Mouse (Mus musculus): ENCODE measurements around the gene Aldoart2. TPM values are rescaled to one million over a fixed set of nuclear protein-coding genes. Genes with fewer than 3 reads are reported as not detected.

Aldoart2 gene
- total RNA-seq (2012; rRNA removed) = 0.13 and 0.21 TPM in 2 replicates

- no peak within 1 kb of the TSS for H3K27ac ChIP-seq (ENCODE audit: insufficient read depth, low read depth, low read length, poor library complexity, severe bottlenecking)
- H3K9me3 ChIP-seq (ENCODE audit: control insufficient read depth, insufficient read depth, low read depth, low read length) = no peaks in the 10 kb centered on the region
- DNase-seq (ENCODE audit: low read depth, low spot score) = no peak
- H3K9ac ChIP-seq (ENCODE audit: insufficient read depth, low read depth, low read length, poor library complexity, severe bottlenecking) = no peak within 1 kb of the TSS
- no peaks in the 10 kb centered on the region for H3K36me3 ChIP-seq (ENCODE audit: control insufficient read depth, insufficient read depth, low read length, poor library complexity, severe bottlenecking)
- no peak for TF ChIP-seq ZNF384 (IDR thresholded peaks at IDR 0.05; ENCODE audit: low read depth, low read length)
- TF ChIP-seq HCFC1 (IDR thresholded peaks at IDR 0.05; ENCODE audit: borderline replicate concordance, insufficient read depth, low read length) = no peak
- TF ChIP-seq MAFK (IDR thresholded peaks at IDR 0.05; ENCODE audit: insufficient read depth, low read depth, low read length) = no peak
- no peak for TF ChIP-seq CHD2 (IDR thresholded peaks at IDR 0.05; ENCODE audit: low read depth, low read length)
- TF ChIP-seq ZC3H11A (IDR thresholded peaks at IDR 0.05; ENCODE audit: borderline replicate concordance, low read depth, low read length) = no peak
- in situ Hi-C loops (cut with MboI; ENCODE audit: low sequenced_read_pairs in 2 of 2, unreplicated experiment in 2 of 2) = no loop called here
- H3K4me1 ChIP-seq (ENCODE audit: control insufficient read depth in 2 of 2, insufficient read depth in 2 of 2, low read length in 2 of 2, poor library complexity in 1 of 2) = peaks cover 0 to 4% of the 10 kb centered on the region in 2 experiments; a peak in 1 of 4 replicates
- peak within 1 kb of the TSS in 1 of 2 experiments; percentile 10; a peak in 1 of 4 replicates for H3K4me3 ChIP-seq (ENCODE audit: insufficient read depth in 1 of 2, low read depth in 1 of 2, low read length in 2 of 2, poor library complexity in 1 of 2, severe bottlenecking in 1 of 2)
These were observed at the start of gene Aldoart2 for GRCm38 (mm10) chr12:55565206-55565605. Gene Aldoart2, plus strand, starts transcription at chr12:55565239.

GRCm38 (mm10) chr12:55518061-55518738, 46.8 kb upstream of the Aldoart2 start:
- DNase-seq (ENCODE audit: low read depth, low spot score) = peak; percentile 47
- Histone ChIP-seq H3K9me3 (ENCODE audit: control insufficient read depth, insufficient read depth, low read depth, low read length) (no peaks in the 10 kb centered on the region), H3K9ac (ENCODE audit: insufficient read depth, low read depth, low read length, poor library complexity, severe bottlenecking) (no peak overlapping the region), H3K4me3 (ENCODE audit: insufficient read depth in 1 of 2, low read depth in 1 of 2, low read length in 2 of 2, poor library complexity in 1 of 2, severe bottlenecking in 1 of 2) (peak overlapping the region in 1 of 2 experiments; percentile 9; a peak in 2 of 4 replicates), H3K27ac (ENCODE audit: insufficient read depth, low read depth, low read length, poor library complexity, severe bottlenecking) (no peak overlapping the region), H3K36me3 (ENCODE audit: control insufficient read depth, insufficient read depth, low read length, poor library complexity, severe bottlenecking) (no peaks in the 10 kb centered on the region), H3K4me1 (ENCODE audit: control insufficient read depth in 2 of 2, insufficient read depth in 2 of 2, low read length in 2 of 2, poor library complexity in 1 of 2) (0 out of 4 replicates have a peak, but pooled peaks cover 0 to 2% of the 10 kb centered on the region in 2 experiments)
- TF ChIP-seq ZNF384 (IDR thresholded peaks at IDR 0.05; ENCODE audit: low read depth, low read length) (peak; percentile 78; the same call in 1 of the 2 replicates), ZC3H11A (IDR thresholded peaks at IDR 0.05; ENCODE audit: borderline replicate concordance, low read depth, low read length) (0 out of 2 replicates have a peak, but pooled peaks have one; percentile 44), CHD2 (IDR thresholded peaks at IDR 0.05; ENCODE audit: low read depth, low read length) (no peak)
- in situ Hi-C loops (cut with MboI; ENCODE audit: low sequenced_read_pairs in 2 of 2, unreplicated experiment in 2 of 2) = no loop called here

GRCm38 (mm10) chr12:55526983-55527752, 37.9 kb upstream of the Aldoart2 start:
- H3K9me3 ChIP-seq (ENCODE audit: control insufficient read depth, insufficient read depth, low read depth, low read length) = no peaks in the 10 kb centered on the region
- no peaks in the 10 kb centered on the region for H3K4me1 ChIP-seq (ENCODE audit: control insufficient read depth in 2 of 2, insufficient read depth in 2 of 2, low read length in 2 of 2, poor library complexity in 1 of 2)
- H3K4me3 ChIP-seq (ENCODE audit: insufficient read depth in 1 of 2, low read depth in 1 of 2, low read length in 2 of 2, poor library complexity in 1 of 2, severe bottlenecking in 1 of 2) = no peak overlapping the region
- no peak overlapping the region for H3K27ac ChIP-seq (ENCODE audit: insufficient read depth, low read depth, low read length, poor library complexity, severe bottlenecking)
- no peak overlapping the region for H3K9ac ChIP-seq (ENCODE audit: insufficient read depth, low read depth, low read length, poor library complexity, severe bottlenecking)
- in situ Hi-C loops (cut with MboI; ENCODE audit: low sequenced_read_pairs in 2 of 2, unreplicated experiment in 2 of 2) = no loop called here
- DNase-seq (ENCODE audit: low read depth, low spot score) = no peak
- TF ChIP-seq ZC3H11A (IDR thresholded peaks at IDR 0.05; ENCODE audit: borderline replicate concordance, low read depth, low read length) = no peak
- TF ChIP-seq MAFK (IDR thresholded peaks at IDR 0.05; ENCODE audit: insufficient read depth, low read depth, low read length) = no peak
- no peak for TF ChIP-seq CHD2 (IDR thresholded peaks at IDR 0.05; ENCODE audit: low read depth, low read length)
- H3K36me3 ChIP-seq (ENCODE audit: control insufficient read depth, insufficient read depth, low read length, poor library complexity, severe bottlenecking) = no peaks in the 10 kb centered on the region

- no peak for DNase-seq (ENCODE audit: low read depth, low spot score)
- no peak overlapping the region for H3K4me3 ChIP-seq (ENCODE audit: insufficient read depth in 1 of 2, low read depth in 1 of 2, low read length in 2 of 2, poor library complexity in 1 of 2, severe bottlenecking in 1 of 2)
- no peaks in the 10 kb centered on the region for H3K36me3 ChIP-seq (ENCODE audit: control insufficient read depth, insufficient read depth, low read length, poor library complexity, severe bottlenecking)
- H3K4me1 ChIP-seq (ENCODE audit: control insufficient read depth in 2 of 2, insufficient read depth in 2 of 2, low read length in 2 of 2, poor library complexity in 1 of 2) = peaks cover 0 to 8% of the 10 kb centered on the region in 2 experiments; a peak in 1 of 4 replicates
- H3K9ac ChIP-seq (ENCODE audit: insufficient read depth, low read depth, low read length, poor library complexity, severe bottlenecking) = no peak overlapping the region
- H3K9me3 ChIP-seq (ENCODE audit: control insufficient read depth, insufficient read depth, low read depth, low read length) = no peaks in the 10 kb centered on the region
- no peak overlapping the region for H3K27ac ChIP-seq (ENCODE audit: insufficient read depth, low read depth, low read length, poor library complexity, severe bottlenecking)
- no peak for TF ChIP-seq MAFK (IDR thresholded peaks at IDR 0.05; ENCODE audit: insufficient read depth, low read depth, low read length)
- no peak for TF ChIP-seq ZNF384 (IDR thresholded peaks at IDR 0.05; ENCODE audit: low read depth, low read length)
- TF ChIP-seq ZC3H11A (IDR thresholded peaks at IDR 0.05; ENCODE audit: borderline replicate concordance, low read depth, low read length) = no peak
- TF ChIP-seq HCFC1 (IDR thresholded peaks at IDR 0.05; ENCODE audit: borderline replicate concordance, insufficient read depth, low read length) = no peak
- TF ChIP-seq CHD2 (IDR thresholded peaks at IDR 0.05; ENCODE audit: low read depth, low read length) = no peak
- in situ Hi-C loops (cut with MboI; ENCODE audit: low sequenced_read_pairs in 2 of 2, unreplicated experiment in 2 of 2) = no loop called here
These were observed 28.4 kb upstream of the Aldoart2 start for GRCm38 (mm10) chr12:55536537-55537135.

All from ES-E14 (cell line).